22 mouse cellular contexts compared by ENCODE assay signal in the genomic region with DNA sequence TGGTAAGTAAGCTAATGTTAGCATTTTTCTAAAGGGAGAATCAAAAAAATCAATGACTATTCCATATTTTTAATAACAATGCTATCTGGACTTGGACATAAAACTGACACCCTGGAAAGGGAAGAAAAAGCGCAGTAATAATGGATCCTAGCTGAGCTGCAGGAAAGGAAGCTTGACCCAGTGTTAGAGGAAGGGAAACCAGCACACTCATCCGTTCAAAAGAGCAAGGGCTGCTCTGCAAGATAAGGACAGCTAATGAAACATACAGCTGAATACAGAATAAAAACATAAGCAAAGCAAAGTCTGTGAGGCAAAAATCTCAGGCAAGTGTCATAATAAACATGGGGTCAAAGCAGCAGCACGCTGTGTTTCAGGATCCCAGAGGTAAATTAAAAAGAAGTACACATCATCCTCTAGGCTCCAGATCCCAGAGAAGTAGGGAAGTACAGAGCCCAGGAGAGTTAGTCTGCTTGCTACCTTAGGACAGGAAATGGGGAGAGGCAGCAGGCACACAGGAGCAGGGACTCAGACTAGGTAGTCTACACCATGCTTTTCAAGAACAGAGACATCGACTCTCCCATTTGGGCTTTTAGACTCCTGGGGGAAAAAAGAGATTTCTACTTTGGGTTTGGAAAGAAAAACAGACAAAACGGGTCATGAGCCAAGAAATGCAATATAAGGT.
A peak's percentile ranks its signal among the peaks of the same experiment; 100 is the strongest.
DNase-seq lines count a peak whose midpoint lies in the region; ATAC-seq and TF ChIP-seq lines count a peak whose summit lies in the region.
"Had no signal": no experiment of that assay in that cellular context is flagged by ENCODE, and none has a peak within 500 bp of the region (broad histone marks: within the 10 kb centered on the region; RNA-seq: fewer than 3 reads in every experiment).

No protein-coding gene starts in this region.

- no peak overlapping the region for H3K9ac ChIP-seq in heart, embryonic 15.5 days
- no peak overlapping the region for H3K9ac ChIP-seq in liver, embryonic 13.5 days
- no peak overlapping the region for H3K9ac ChIP-seq in liver, postnatal 0 days (replicated peaks)
- H3K9ac ChIP-seq: embryonic facial prominence, embryonic 13.5 days; forebrain, embryonic 13.5 days; forebrain, postnatal 0 days; hindbrain, embryonic 15.5 days had no signal

- DNase-seq in heart, postnatal 4 days = no peak
- DNase-seq in liver, embryonic 13.5 days = no peak
- DNase-seq in liver, postnatal 0 days = no peak
- no peak for DNase-seq in thymus, postnatal 0 days (ENCODE audit: low spot score)
- DNase-seq: adrenal gland, postnatal 14 days; cerebellum, adult 11-12 months; cerebellum, adult 9-10 months; cerebellum, postnatal 25 days; forebrain, postnatal 0 days; gastrocnemius, postnatal 25 days; heart, adult 11 months had no signal

- WGBS in heart, embryonic 15.5 days = 61% methylated on average over 5 of the region's 5 CpGs
- 44% methylated on average over 5 of the region's 5 CpGs for WGBS in liver, embryonic 13.5 days (ENCODE audit: insufficient replicate concordance)
- 58% methylated on average over 5 of the region's 5 CpGs for WGBS in liver, postnatal 0 days (ENCODE audit: insufficient replicate concordance)

- H3K36me3 ChIP-seq in heart, embryonic 15.5 days = no peaks in the 10 kb centered on the region
- no peaks in the 10 kb centered on the region for H3K36me3 ChIP-seq in liver, embryonic 13.5 days
- no peaks in the 10 kb centered on the region for H3K36me3 ChIP-seq in liver, postnatal 0 days (replicated peaks; ENCODE audit: insufficient read depth, low read length)
- H3K36me3 ChIP-seq: embryonic facial prominence, embryonic 13.5 days; heart, embryonic 10.5 days; hindbrain, embryonic 15.5 days had no signal

- H3K27ac ChIP-seq in heart, embryonic 15.5 days = peak overlapping the region; percentile 46; the same call in 1 of the 2 replicates
- H3K27ac ChIP-seq in liver, embryonic 13.5 days = no peak overlapping the region
- no peak overlapping the region for H3K27ac ChIP-seq in liver, postnatal 0 days (ENCODE audit: low read depth)
- H3K27ac ChIP-seq: embryonic facial prominence, embryonic 13.5 days; forebrain, embryonic 13.5 days; heart, embryonic 10.5 days; hindbrain, embryonic 15.5 days had no signal

- H3K4me2 ChIP-seq in heart, embryonic 15.5 days = no peak overlapping the region
- no peak overlapping the region for H3K4me2 ChIP-seq in liver, embryonic 13.5 days
- H3K4me2 ChIP-seq in liver, postnatal 0 days (ENCODE audit: low read depth, low read length) = no peak overlapping the region
- H3K4me2 ChIP-seq: embryonic facial prominence, embryonic 13.5 days; forebrain, embryonic 13.5 days; hindbrain, embryonic 15.5 days had no signal

- ATAC-seq in heart, embryonic 15.5 days (replicated peaks; ENCODE audit: insufficient number of reproducible peaks, insufficient read depth, low FRiP score, low read depth) = no peak
- ATAC-seq in liver, embryonic 13.5 days (ENCODE audit: low read depth) = 0 out of 2 replicates have a peak, but pooled peaks have one; percentile 43
- no peak for ATAC-seq in liver, postnatal 0 days
- peak; percentile 87 for ATAC-seq in megakaryocyte, adult 5-6 weeks (ENCODE audit: poor library complexity, severe bottlenecking)
- no peak for ATAC-seq in erythroblast, adult 5-6 weeks (replicated peaks; ENCODE audit: low FRiP score, poor library complexity, severe bottlenecking)
- ATAC-seq: activated CD4-positive, CD25-positive, alpha-beta regulatory T cell, adult 4 months; forebrain, embryonic 13.5 days; forebrain, postnatal 0 days; intestine, embryonic 16.5 days; Patski had no signal

- H3K9me3 ChIP-seq in heart, embryonic 15.5 days (replicated peaks) = no peaks in the 10 kb centered on the region
- H3K9me3 ChIP-seq in liver, embryonic 13.5 days (replicated peaks) = no peaks in the 10 kb centered on the region
- no peaks in the 10 kb centered on the region for H3K9me3 ChIP-seq in liver, postnatal 0 days (ENCODE audit: low read length)
- H3K9me3 ChIP-seq: embryonic facial prominence, embryonic 13.5 days; forebrain, embryonic 13.5 days; heart, embryonic 10.5 days; hindbrain, embryonic 15.5 days had no signal

- TF ChIP-seq EP300 in liver, postnatal 0 days (IDR thresholded peaks at IDR 0.05; ENCODE audit: low read depth) = no peak

- no peak for TF ChIP-seq CTCF in liver, postnatal 0 days (IDR thresholded peaks at IDR 0.05; ENCODE audit: low read depth)

- 0 out of 2 replicates have a peak, but pooled peaks cover 3% of the 10 kb centered on the region for H3K4me1 ChIP-seq in heart, embryonic 15.5 days (replicated peaks)
- 0 out of 2 replicates have a peak, but pooled peaks cover 4% of the 10 kb centered on the region for H3K4me1 ChIP-seq in liver, embryonic 13.5 days (replicated peaks)
- no peaks in the 10 kb centered on the region for H3K4me1 ChIP-seq in liver, postnatal 0 days (ENCODE audit: insufficient read depth)
- H3K4me1 ChIP-seq: embryonic facial prominence, embryonic 13.5 days; forebrain, embryonic 13.5 days; hindbrain, embryonic 15.5 days had no signal

- no peaks in the 10 kb centered on the region for H3K27me3 ChIP-seq in heart, embryonic 15.5 days
- no peaks in the 10 kb centered on the region for H3K27me3 ChIP-seq in liver, embryonic 13.5 days
- no peaks in the 10 kb centered on the region for H3K27me3 ChIP-seq in liver, postnatal 0 days (ENCODE audit: insufficient read depth, low read length)
- H3K27me3 ChIP-seq: CH12.LX; embryonic facial prominence, embryonic 13.5 days; forebrain, embryonic 13.5 days; hindbrain, embryonic 15.5 days; Patski had no signal

- no peak overlapping the region for H3K4me3 ChIP-seq in heart, embryonic 15.5 days
- no peak overlapping the region for H3K4me3 ChIP-seq in liver, embryonic 13.5 days (replicated peaks)
- H3K4me3 ChIP-seq in liver, postnatal 0 days (ENCODE audit: low read depth, low read length) = no peak overlapping the region
- H3K4me3 ChIP-seq: embryonic facial prominence, embryonic 13.5 days; forebrain, embryonic 13.5 days; heart, embryonic 10.5 days; hindbrain, embryonic 15.5 days had no signal

Comparison
In these comparisons a context has a peak if more than half of its experiments do, and no peak if none do; other contexts are left out.
1. ATAC-seq: peak in liver, embryonic 13.5 days (single experiment) and megakaryocyte, adult 5-6 weeks (single experiment); none in heart, embryonic 15.5 days (single experiment), liver, postnatal 0 days (single experiment) and erythroblast, adult 5-6 weeks (single experiment).